Mouse (Mus musculus): ENCODE results near the gene Dusp8. TPM values are rescaled to one million over a fixed set of nuclear protein-coding genes. Genes with fewer than 3 reads are reported as not detected.

Gene Dusp8
- polyA plus RNA-seq, 1 experiment from 2014 or later: 61.6 TPM

GRCm38 (mm10) chr7:142030073-142030472 is 65.6 kb downstream of the Dusp8 start:
- no peak overlapping the region for H3K4me3 ChIP-seq
- no peak overlapping the region for H3K27ac ChIP-seq
- no peak for ATAC-seq (ENCODE audit: low FRiP score, low read depth)
- no peaks in the 10 kb centered on the region for H3K27me3 ChIP-seq (replicated peaks)
- no peak overlapping the region for H3K9ac ChIP-seq
- H3K36me3 ChIP-seq: no peaks in the 10 kb centered on the region
- no peak overlapping the region for H3K4me2 ChIP-seq (replicated peaks)
- H3K4me1 ChIP-seq: peaks cover 4% of the 10 kb centered on the region; the same call in 1 of the 2 replicates
- H3K9me3 ChIP-seq: no peaks in the 10 kb centered on the region

Other genes with a start within 250 kb of the Dusp8 start
- 70.1 and 74.1 TPM in 2 replicates for gene Tollip, start 177.3 kb downstream of the Dusp8 start, polyA plus RNA-seq (2016; fragmentation: Nextera tagmentation; extraction: Ambion mirVana)
- gene Brsk2, start 146.1 kb downstream of the Dusp8 start, polyA plus RNA-seq (2016; fragmentation: Nextera tagmentation; extraction: Ambion mirVana): 21.0 and 21.2 TPM in 2 replicates
- 51.3 and 52.2 TPM in 2 replicates for gene Mob2, start 34.8 kb downstream of the Dusp8 start, polyA plus RNA-seq (2016; fragmentation: Nextera tagmentation; extraction: Ambion mirVana)
- not detected in 2 replicates for gene Gm45618, start 24.9 kb upstream of the Dusp8 start, polyA plus RNA-seq (2016; fragmentation: Nextera tagmentation; extraction: Ambion mirVana)
- not detected in 2 replicates for gene Gm39115, start 40.2 kb upstream of the Dusp8 start, polyA plus RNA-seq (2016; fragmentation: Nextera tagmentation; extraction: Ambion mirVana)
- gene Gm45337, start 48.8 kb upstream of the Dusp8 start, polyA plus RNA-seq (2016; fragmentation: Nextera tagmentation; extraction: Ambion mirVana): not detected in 2 replicates
- not detected in 2 replicates for gene Gm29735, start 61.3 kb upstream of the Dusp8 start, polyA plus RNA-seq (2016; fragmentation: Nextera tagmentation; extraction: Ambion mirVana)
- not detected in 2 replicates for gene Gm4553, start 69.9 kb upstream of the Dusp8 start, polyA plus RNA-seq (2016; fragmentation: Nextera tagmentation; extraction: Ambion mirVana)
- not detected in 2 replicates for gene Krtap5-2, start 80.2 kb upstream of the Dusp8 start, polyA plus RNA-seq (2016; fragmentation: Nextera tagmentation; extraction: Ambion mirVana)
- not detected in 2 replicates for gene Gm10153, start 94.5 kb upstream of the Dusp8 start, polyA plus RNA-seq (2016; fragmentation: Nextera tagmentation; extraction: Ambion mirVana)
- gene Krtap5-3, start 105.5 kb upstream of the Dusp8 start, polyA plus RNA-seq (2016; fragmentation: Nextera tagmentation; extraction: Ambion mirVana): not detected in 2 replicates
- not detected in 2 replicates for gene Gm7579, start 116.0 kb upstream of the Dusp8 start, polyA plus RNA-seq (2016; fragmentation: Nextera tagmentation; extraction: Ambion mirVana)
- gene Krtap5-5, start 134.1 kb upstream of the Dusp8 start, polyA plus RNA-seq (2016; fragmentation: Nextera tagmentation; extraction: Ambion mirVana): not detected in 2 replicates
- not detected in 2 replicates for gene Gm40460, start 145.2 kb upstream of the Dusp8 start, polyA plus RNA-seq (2016; fragmentation: Nextera tagmentation; extraction: Ambion mirVana)
- not detected in 2 replicates for gene Gm2431, start 162.5 kb upstream of the Dusp8 start, polyA plus RNA-seq (2016; fragmentation: Nextera tagmentation; extraction: Ambion mirVana)
- gene Gm4559, start 178.5 kb upstream of the Dusp8 start, polyA plus RNA-seq (2016; fragmentation: Nextera tagmentation; extraction: Ambion mirVana): not detected in 2 replicates
- not detected in 2 replicates for gene Krtap5-1, start 201.3 kb upstream of the Dusp8 start, polyA plus RNA-seq (2016; fragmentation: Nextera tagmentation; extraction: Ambion mirVana)
- gene Krtap5-4, start 207.7 kb upstream of the Dusp8 start, polyA plus RNA-seq (2016; fragmentation: Nextera tagmentation; extraction: Ambion mirVana): not detected in 2 replicates

Measured in neural tube, embryonic 12.5 days (tissue).